Mouse (Mus musculus) intestine, postnatal 0 days (tissue): Measurements from ENCODE around the gene Cyp46a1. TPM values are rescaled to one million over a fixed set of nuclear protein-coding genes. Genes with fewer than 3 reads are reported as not detected.

Source experiments
- ATAC-seq: fragments of 200-750 bp; cut with Nextera tagmentation; 2 replicates; pipeline ENCODE4 v1.8.0; 2017; ENCODE audit warnings: mild to moderate bottlenecking, moderate TSS enrichment, moderate library complexity
- H3K27ac ChIP-seq: fragments of 300-500 bp; sonication (generic); 2 replicates; pipeline ENCODE4 v1.5.1; 2014; ENCODE audit warnings: mild to moderate bottlenecking, low read depth, low read length, moderate library complexity
- H3K27me3 ChIP-seq: fragments of 300-500 bp; sonication (generic); replicated peaks from 2 replicates; pipeline ENCODE4 v1.6.1; 2014; ENCODE audit warnings: low read length, mixed read lengths; ENCODE audit not compliant: control insufficient read depth, insufficient read depth
- H3K36me3 ChIP-seq: fragments of 300-500 bp; sonication (generic); 2 replicates; pipeline ENCODE4 v1.6.1; 2014; ENCODE audit warnings: mild to moderate bottlenecking, moderate library complexity; ENCODE audit not compliant: control insufficient read depth, insufficient read depth
- H3K4me1 ChIP-seq: fragments of 300-500 bp; sonication (generic); replicated peaks from 2 replicates; pipeline ENCODE4 v1.6.1; 2014; ENCODE audit warnings: antibody characterized with exemption, low read length, mixed read lengths; ENCODE audit not compliant: control insufficient read depth, insufficient read depth
- H3K4me2 ChIP-seq: fragments of 300-500 bp; sonication (generic); replicated peaks from 2 replicates; pipeline ENCODE4 v1.6.1; 2014; ENCODE audit warnings: low read depth, mild to moderate bottlenecking, moderate library complexity
- H3K4me3 ChIP-seq: fragments of 300-500 bp; sonication (generic); 2 replicates; pipeline ENCODE4 v1.5.1; 2014; ENCODE audit warnings: low read depth, low read length
- H3K9ac ChIP-seq: fragments of 300-500 bp; sonication (generic); 2 replicates; pipeline ENCODE4 v1.6.1; 2014; ENCODE audit warnings: mild to moderate bottlenecking, low read depth, low read length
- H3K9me3 ChIP-seq: fragments of 300-500 bp; sonication (generic); 2 replicates; pipeline ENCODE4 v1.6.1; 2016; ENCODE audit warnings: mixed run types; ENCODE audit not compliant: control insufficient read depth
- CTCF ChIP-seq: sonication (generic); IDR thresholded peaks from 2 replicates; pipeline ENCODE4 v1.5.1; 2016; ENCODE audit warnings: low read depth, mild to moderate bottlenecking, control low read depth, antibody characterized with exemption, moderate library complexity
- WGBS: fragments of 180-500 bp; shearing (Covaris S2); extraction: QIAGEN DNeasy Blood & Tissue Kit; methylation state at CpG from one replicate; pipeline ENCODE4 v1.1.7; 2014; 5-methylcytosine and 5-hydroxymethylcytosine counted together
- polyA plus RNA-seq: library from polyadenylated mRNA; unstranded; fragments of >200 nt; fragmentation: Nextera tagmentation; extraction: Ambion mirVana; gene quantifications from 2 replicates; pipeline ENCODE4 v1.2.1, GENCODE M21; 2015

The Cyp46a1 gene
- polyA plus RNA-seq, 1 experiment from 2014 or later: 0.85 TPM

- H3K9me3 ChIP-seq: no peaks in the 10 kb centered on the region
- H3K27me3 ChIP-seq: no peaks in the 10 kb centered on the region
- no peak overlapping the region for H3K27ac ChIP-seq
- H3K36me3 ChIP-seq: no peaks in the 10 kb centered on the region
- 0 out of 2 replicates have a peak, but pooled peaks cover 3% of the 10 kb centered on the region for H3K4me1 ChIP-seq
- 87% methylated on average over 11 of the region's 11 CpGs for WGBS
- no peak overlapping the region for H3K9ac ChIP-seq
- no peak overlapping the region for H3K4me2 ChIP-seq
- ATAC-seq: no peak
- H3K4me3 ChIP-seq: no peak overlapping the region
- no peak for TF ChIP-seq CTCF
Measured at GRCm38 (mm10) chr12:108396081-108396947, 62.1 kb downstream of the Cyp46a1 start.

GRCm38 (mm10) chr12:108398681-108399080 lies 64.5 kb downstream of the Cyp46a1 start:
- WGBS: 73% methylated on average over 7 of the region's 7 CpGs
- TF ChIP-seq CTCF: no peak
- H3K4me1 ChIP-seq: no peaks in the 10 kb centered on the region
- H3K4me3 ChIP-seq: no peak overlapping the region
- H3K36me3 ChIP-seq: no peaks in the 10 kb centered on the region
- H3K9me3 ChIP-seq: no peaks in the 10 kb centered on the region
- no peak overlapping the region for H3K4me2 ChIP-seq
- no peak overlapping the region for H3K27ac ChIP-seq
- no peaks in the 10 kb centered on the region for H3K27me3 ChIP-seq
- ATAC-seq: no peak
- no peak overlapping the region for H3K9ac ChIP-seq

GRCm38 (mm10) chr12:108399191-108399590 lies 65.0 kb downstream of the Cyp46a1 start:
- Histone ChIP-seq H3K4me3 (no peak overlapping the region), H3K36me3 (no peaks in the 10 kb centered on the region), H3K9me3 (no peaks in the 10 kb centered on the region), H3K27me3 (no peaks in the 10 kb centered on the region), H3K4me2 (no peak overlapping the region), H3K27ac (no peak overlapping the region), H3K9ac (no peak overlapping the region), H3K4me1 (no peaks in the 10 kb centered on the region)
- TF ChIP-seq CTCF: no peak
- WGBS: 88% methylated on average over 8 of the region's 8 CpGs
- no peak for ATAC-seq

GRCm38 (mm10) chr12:108400951-108401350 lies 66.8 kb downstream of the Cyp46a1 start:
- Histone ChIP-seq H3K9ac (no peak overlapping the region), H3K4me1 (no peaks in the 10 kb centered on the region), H3K4me2 (no peak overlapping the region), H3K36me3 (no peaks in the 10 kb centered on the region), H3K4me3 (no peak overlapping the region), H3K9me3 (no peaks in the 10 kb centered on the region), H3K27ac (no peak overlapping the region), H3K27me3 (no peaks in the 10 kb centered on the region)
- 66% methylated on average over 8 of the region's 8 CpGs for WGBS
- ATAC-seq: no peak
- TF ChIP-seq CTCF: no peak

- no peaks in the 10 kb centered on the region for H3K9me3 ChIP-seq
- ATAC-seq: peak; percentile 53; the same call in 1 of the 2 replicates
- H3K9ac ChIP-seq: no peak overlapping the region
- H3K4me2 ChIP-seq: no peak overlapping the region
- WGBS: 29% methylated on average over 6 of the region's 6 CpGs
- no peak overlapping the region for H3K4me3 ChIP-seq
- H3K27me3 ChIP-seq: no peaks in the 10 kb centered on the region
- no peak overlapping the region for H3K27ac ChIP-seq
- no peak; the same call in 1 of the 2 replicates for TF ChIP-seq CTCF
- H3K4me1 ChIP-seq: no peaks in the 10 kb centered on the region
- no peaks in the 10 kb centered on the region for H3K36me3 ChIP-seq
Measured at GRCm38 (mm10) chr12:108403957-108404356, 69.8 kb downstream of the Cyp46a1 start.

GRCm38 (mm10) chr12:108409100-108409499 lies 74.9 kb downstream of the Cyp46a1 start:
- H3K27me3 ChIP-seq: no peaks in the 10 kb centered on the region
- H3K4me2 ChIP-seq: no peak overlapping the region
- H3K4me1 ChIP-seq: no peaks in the 10 kb centered on the region
- ATAC-seq: no peak
- no peak overlapping the region for H3K27ac ChIP-seq
- H3K36me3 ChIP-seq: no peaks in the 10 kb centered on the region
- no peaks in the 10 kb centered on the region for H3K9me3 ChIP-seq
- H3K9ac ChIP-seq: no peak overlapping the region
- 68% methylated on average over 5 of the region's 5 CpGs for WGBS
- H3K4me3 ChIP-seq: no peak overlapping the region
- no peak for TF ChIP-seq CTCF
